Mouse (Mus musculus) telencephalon, adult 2 months (tissue): ENCODE results near the gene Vsig8.

ENCODE experiments used
- DNase-seq: peaks from one replicate; pipeline ENCODE4 v3.0.0-alpha.2; 2011; ENCODE audit warnings: low read depth, low spot score

The Vsig8 gene

DNA sequence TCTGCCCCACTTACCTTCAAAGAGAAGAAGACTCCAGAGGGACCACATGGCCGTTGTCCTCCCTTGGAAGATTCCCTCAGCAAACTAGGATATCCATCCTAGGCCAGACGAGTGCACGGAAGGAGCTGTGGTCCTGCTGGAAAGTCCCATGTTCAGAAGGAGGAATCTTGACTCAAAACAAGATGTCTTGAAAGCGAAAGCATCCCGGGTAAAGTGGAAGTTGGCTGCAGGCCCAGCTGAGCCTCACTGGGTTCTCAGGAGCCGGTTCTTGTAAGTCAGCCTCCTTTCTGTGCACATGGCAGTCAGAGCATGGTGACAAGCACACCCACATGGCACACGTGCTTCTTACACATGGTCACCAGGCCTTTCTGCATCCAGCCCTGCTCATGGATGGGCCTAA is 34.6 kb downstream of the Vsig8 start, which contains the start of gene Slamf8:
TSS of gene Slamf8 (minus strand) at position 184 of the 400 bp plus-strand sequence.
- DNase-seq = peak; percentile 23

DNA sequence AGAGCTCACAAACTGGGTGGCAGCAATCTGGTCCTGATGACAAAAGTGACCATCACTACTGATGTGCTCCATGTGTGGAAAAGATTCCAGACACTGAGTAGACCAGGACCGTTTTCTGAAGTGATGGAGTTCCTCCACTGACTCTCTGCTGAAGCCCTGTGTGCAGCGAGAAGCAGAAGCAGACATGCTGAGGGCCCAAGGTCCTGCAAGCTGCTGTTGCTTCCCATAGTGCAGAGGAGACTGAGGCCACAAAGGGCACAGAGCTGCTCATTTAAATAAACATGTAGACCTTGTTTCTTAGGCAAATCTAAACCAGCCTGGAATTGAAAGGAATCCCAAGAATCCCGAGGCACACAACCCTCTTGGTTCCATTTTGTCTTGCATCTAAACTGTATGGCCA is 37.6 kb downstream of the Vsig8 start:
- DNase-seq = no peak

DNA sequence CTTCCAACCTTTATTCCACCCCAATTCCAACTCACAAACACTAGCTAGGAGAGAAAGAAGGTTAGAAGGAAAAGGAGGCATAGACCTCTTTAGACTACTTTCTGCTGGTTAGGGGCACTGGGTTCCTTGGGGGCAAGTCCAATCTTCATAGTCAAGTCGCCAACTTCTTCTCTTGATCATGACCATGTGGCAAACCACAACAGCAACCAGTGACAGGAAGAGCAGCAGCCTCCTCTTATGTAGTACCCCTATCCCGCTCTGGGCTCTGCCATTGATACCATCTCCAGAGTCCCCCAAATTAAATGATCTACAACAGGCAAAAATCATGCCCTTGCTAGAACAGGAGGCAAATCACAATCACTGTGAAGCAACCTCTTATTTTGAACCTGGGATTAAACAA is 38.2 kb downstream of the Vsig8 start:
- DNase-seq = no peak

DNA sequence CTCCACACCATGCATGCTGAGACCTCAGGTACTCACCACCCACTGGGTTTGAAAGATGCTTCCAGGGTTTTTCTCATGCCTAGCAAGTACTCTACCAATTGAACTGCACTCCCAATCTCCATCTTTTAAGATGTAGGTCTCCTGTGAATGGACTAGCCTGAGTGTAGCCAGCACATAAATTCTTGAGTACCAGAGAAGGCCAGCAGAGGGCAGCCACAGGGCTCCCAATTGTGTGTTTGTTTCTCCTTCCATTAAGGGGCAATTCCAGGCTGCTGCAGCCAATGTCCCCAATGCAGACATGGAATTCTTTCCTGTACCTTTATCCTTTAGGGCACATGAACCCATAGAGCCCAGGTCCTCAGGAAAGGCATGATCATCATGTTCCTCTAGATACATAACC is 38.8 kb downstream of the Vsig8 start:
- DNase-seq = no peak

DNA sequence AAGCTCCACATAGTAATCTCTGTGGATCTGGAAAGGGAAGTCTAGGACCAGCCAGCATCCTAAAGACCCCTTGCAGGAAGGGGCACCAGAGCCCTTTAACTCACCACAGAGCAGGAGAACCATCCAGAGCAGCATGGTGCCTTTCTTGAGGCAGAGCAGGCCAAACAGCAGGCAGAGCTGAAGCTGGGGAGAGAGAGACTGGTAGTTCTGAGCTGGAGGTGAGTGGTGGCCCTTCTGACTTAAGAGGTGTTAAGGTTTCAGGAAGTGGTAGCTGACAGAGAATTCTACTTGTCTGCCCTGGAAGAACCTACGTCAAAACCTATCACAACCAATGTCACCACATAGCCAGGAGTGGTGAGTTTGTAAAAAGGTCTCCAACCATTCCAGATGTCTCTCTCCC is 46.6 kb downstream of the Vsig8 start, which contains the start of gene Fcrl6:
TSS of gene Fcrl6 (minus strand) at position 226 of the 400 bp plus-strand sequence.
- no peak for DNase-seq

DNA sequence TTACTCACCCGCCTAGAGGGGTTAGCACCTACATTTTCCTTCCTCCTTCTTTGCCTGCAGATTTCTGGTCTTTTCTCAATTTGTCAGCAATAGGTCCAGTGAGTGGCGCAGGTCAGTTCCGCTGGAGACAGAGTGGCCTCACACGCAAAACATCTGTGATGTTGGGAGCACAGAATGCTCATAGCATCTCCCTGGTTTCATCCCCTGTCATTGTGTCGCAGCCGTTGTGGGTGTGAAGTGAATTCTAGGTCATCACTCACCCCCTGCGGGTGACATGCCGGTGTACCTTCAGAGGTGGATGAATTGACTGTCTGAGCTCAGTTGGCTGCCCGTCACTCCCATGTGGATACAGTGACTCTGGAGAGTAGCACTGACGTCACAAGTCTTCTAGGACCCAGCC is 55.6 kb downstream of the Vsig8 start:
- DNase-seq = no peak

DNA sequence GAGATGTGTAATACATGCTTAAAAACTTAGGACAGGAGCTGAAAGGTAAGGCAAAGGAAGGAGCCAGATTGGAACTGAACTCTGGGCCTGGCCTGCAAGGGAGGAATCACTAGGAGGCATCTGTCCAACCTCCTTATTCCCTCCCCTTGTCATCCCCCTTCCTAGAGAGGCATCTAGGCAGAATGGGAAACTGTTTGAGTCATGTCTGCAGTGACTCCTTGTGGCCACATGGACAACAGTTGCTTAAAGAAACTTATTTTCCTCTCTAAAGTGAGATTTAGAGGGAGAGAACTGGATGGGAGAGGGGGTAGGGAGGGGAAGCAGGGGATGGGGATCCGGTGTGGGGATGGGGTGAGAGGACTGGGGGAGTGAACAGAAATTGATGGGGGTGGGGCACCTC is 57.0 kb downstream of the Vsig8 start:
- no peak for DNase-seq
